Mouse (Mus musculus) hindbrain, embryonic 15.5 days (tissue): ENCODE results near the gene Tulp3. TPM values are rescaled to one million over a fixed set of nuclear protein-coding genes. Genes with fewer than 3 reads are reported as not detected.

ENCODE experiments used
- polyA plus RNA-seq: library from polyadenylated mRNA; unstranded; fragments of >200 nt; fragmentation: Nextera tagmentation; extraction: Ambion mirVana; gene quantifications from 2 replicates; pipeline ENCODE4 v1.2.1, GENCODE M21; 2015

The Tulp3 gene
- polyA plus RNA-seq, 1 experiment from 2014 or later: 15.9 TPM

Other genes starting within 250 kb of the Tulp3 start
- 54.2 and 54.4 TPM in 2 replicates for gene Tspan9, start 212.3 kb downstream of the Tulp3 start, polyA plus RNA-seq
- 0.47 and 0.49 TPM in 2 replicates for gene Tead4, start 55.0 kb downstream of the Tulp3 start, polyA plus RNA-seq
- gene Rhno1, start 7.1 kb upstream of the Tulp3 start, polyA plus RNA-seq: 80.7 and 83.5 TPM in 2 replicates
- gene Foxm1, start 7.1 kb upstream of the Tulp3 start, polyA plus RNA-seq: 9.0 and 10.5 TPM in 2 replicates
- gene Tex52, start 19.6 kb upstream of the Tulp3 start, polyA plus RNA-seq: 0.26 and 0.39 TPM in 2 replicates
- not detected in 2 replicates for gene Gm44596, start 19.7 kb upstream of the Tulp3 start, polyA plus RNA-seq
- 9.8 and 10.4 TPM in 2 replicates for gene Nrip2, start 43.4 kb upstream of the Tulp3 start, polyA plus RNA-seq
- gene Itfg2, start 69.1 kb upstream of the Tulp3 start, polyA plus RNA-seq: 43.9 and 45.2 TPM in 2 replicates
- 338 and 368 TPM in 2 replicates for gene Fkbp4, start 82.8 kb upstream of the Tulp3 start, polyA plus RNA-seq
- gene Pzp, start 170.9 kb upstream of the Tulp3 start, polyA plus RNA-seq: 0.31 and 0.48 TPM in 2 replicates
- 2.7 and 3.7 TPM in 2 replicates for gene A2ml1, start 225.8 kb upstream of the Tulp3 start, polyA plus RNA-seq